Mouse (Mus musculus): ENCODE data around the gene Lrrn4. TPM values are rescaled to one million over a fixed set of nuclear protein-coding genes. Genes with fewer than 3 reads are reported as not detected.

Lrrn4 gene
- polyA plus RNA-seq, 1 experiment, result 2.0 TPM

DNA sequence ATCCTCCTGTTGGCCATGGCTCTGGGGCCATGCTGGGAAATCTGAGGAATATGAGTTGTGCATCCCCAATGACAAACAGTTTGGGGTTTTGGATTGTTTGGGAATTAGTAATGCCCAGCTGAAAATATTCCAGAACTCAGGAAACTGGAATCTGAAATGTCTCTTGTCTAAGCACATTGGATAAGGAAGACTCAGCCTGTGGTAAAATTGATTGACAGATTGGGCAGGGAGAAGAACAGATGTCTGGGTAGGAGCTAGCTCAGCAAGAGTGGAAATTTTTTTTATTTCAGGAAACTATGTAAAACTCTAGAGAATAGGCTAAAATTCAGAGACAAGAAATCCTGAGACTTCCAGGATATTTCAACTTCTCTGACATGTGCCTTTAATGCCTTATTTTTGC is 20.3 kb downstream of the Lrrn4 start:
- no peak overlapping the region for H3K4me3 ChIP-seq (ENCODE audit: extremely low read depth, insufficient read depth, insufficient read length)
- TF ChIP-seq CTCF (IDR thresholded peaks at IDR 0.05; ENCODE audit: extremely low read depth, insufficient read depth, insufficient read length, insufficient replicate concordance) (no peak), POLR2A (IDR thresholded peaks at IDR 0.05; ENCODE audit: low read depth, low read length) (no peak)
- no peaks in the 10 kb centered on the region for H3K27me3 ChIP-seq (ENCODE audit: control insufficient read depth, insufficient read depth, low read length)
- DNase-seq (ENCODE audit: low read depth in 1 of 2, low spot score in 2 of 2), result no peak
- peaks cover 10% of the 10 kb centered on the region for H3K36me3 ChIP-seq (ENCODE audit: control insufficient read depth, insufficient read depth, low read length)
- H3K27ac ChIP-seq (ENCODE audit: insufficient read depth, low read length), result no peak overlapping the region
- H3K4me1 ChIP-seq (ENCODE audit: control insufficient read depth, insufficient read depth, insufficient read length), result no peaks in the 10 kb centered on the region

DNA sequence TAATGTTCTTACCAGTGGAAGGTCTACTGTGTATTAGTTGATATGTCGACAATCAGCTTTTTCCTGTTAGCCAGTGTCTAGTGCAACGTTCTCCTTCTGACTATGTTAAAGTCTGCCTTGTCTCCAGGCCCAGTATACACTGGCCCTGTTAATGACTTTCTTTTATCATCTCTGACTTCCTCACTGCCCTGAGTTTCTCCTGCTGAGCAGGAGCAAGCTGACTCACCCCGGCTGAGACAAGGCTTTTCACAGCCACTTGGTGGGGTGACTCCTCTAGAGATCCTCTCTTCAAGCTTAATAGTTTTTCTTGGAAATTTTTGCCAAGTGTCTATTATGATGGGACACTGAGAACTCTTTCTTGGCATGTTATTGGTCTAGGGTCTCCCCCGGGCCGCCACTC is 24.4 kb downstream of the Lrrn4 start:
- H3K36me3 ChIP-seq (ENCODE audit: control insufficient read depth, insufficient read depth, low read length), result 0 out of 2 replicates have a peak, but pooled peaks cover 2% of the 10 kb centered on the region
- no peak for DNase-seq (ENCODE audit: low read depth in 1 of 2, low spot score in 2 of 2)
- H3K27me3 ChIP-seq (ENCODE audit: control insufficient read depth, insufficient read depth, low read length), result no peaks in the 10 kb centered on the region
- 87% methylated on average over 5 of the region's 5 CpGs for WGBS
- TF ChIP-seq CTCF (IDR thresholded peaks at IDR 0.05; ENCODE audit: extremely low read depth, insufficient read depth, insufficient read length, insufficient replicate concordance) (no peak), POLR2A (IDR thresholded peaks at IDR 0.05; ENCODE audit: low read depth, low read length) (no peak)
- no peak overlapping the region for H3K27ac ChIP-seq (ENCODE audit: insufficient read depth, low read length)
- no peaks in the 10 kb centered on the region for H3K4me1 ChIP-seq (ENCODE audit: control insufficient read depth, insufficient read depth, insufficient read length)
- no peak overlapping the region for H3K4me3 ChIP-seq (ENCODE audit: extremely low read depth, insufficient read depth, insufficient read length)

GRCm38 (mm10) chr2:132853051-132853450 is 27.6 kb downstream of the Lrrn4 start:
- 95% methylated on average over 1 of the region's 1 CpGs for WGBS
- Histone ChIP-seq H3K4me3 (ENCODE audit: extremely low read depth, insufficient read depth, insufficient read length) (no peak overlapping the region), H3K27me3 (ENCODE audit: control insufficient read depth, insufficient read depth, low read length) (no peaks in the 10 kb centered on the region), H3K36me3 (ENCODE audit: control insufficient read depth, insufficient read depth, low read length) (0 out of 2 replicates have a peak, but pooled peaks cover 1% of the 10 kb centered on the region), H3K27ac (ENCODE audit: insufficient read depth, low read length) (no peak overlapping the region), H3K4me1 (ENCODE audit: control insufficient read depth, insufficient read depth, insufficient read length) (no peaks in the 10 kb centered on the region)
- no peak for DNase-seq (ENCODE audit: low read depth in 1 of 2, low spot score in 2 of 2)
- TF ChIP-seq CTCF (IDR thresholded peaks at IDR 0.05; ENCODE audit: extremely low read depth, insufficient read depth, insufficient read length, insufficient replicate concordance) (no peak), POLR2A (IDR thresholded peaks at IDR 0.05; ENCODE audit: low read depth, low read length) (no peak)

- no peak overlapping the region for H3K27ac ChIP-seq (ENCODE audit: insufficient read depth, low read length)
Observed at GRCm38 (mm10) chr2:132849141-132849540, 31.6 kb downstream of the Lrrn4 start.

GRCm38 (mm10) chr2:132848361-132848760 is 32.3 kb downstream of the Lrrn4 start:
- no peak for TF ChIP-seq CTCF (IDR thresholded peaks at IDR 0.05; ENCODE audit: extremely low read depth, insufficient read depth, insufficient read length, insufficient replicate concordance)
- TF ChIP-seq POLR2A (IDR thresholded peaks at IDR 0.05; ENCODE audit: low read depth, low read length), result no peak
- H3K4me1 ChIP-seq (ENCODE audit: control insufficient read depth, insufficient read depth, insufficient read length), result peaks cover 5% of the 10 kb centered on the region; the same call in 1 of the 2 replicates
- H3K27me3 ChIP-seq (ENCODE audit: control insufficient read depth, insufficient read depth, low read length), result no peaks in the 10 kb centered on the region
- H3K36me3 ChIP-seq (ENCODE audit: control insufficient read depth, insufficient read depth, low read length), result 0 out of 2 replicates have a peak, but pooled peaks cover under 1% of the 10 kb centered on the region
- DNase-seq (ENCODE audit: low read depth in 1 of 2, low spot score in 2 of 2), result no peak
- H3K4me3 ChIP-seq (ENCODE audit: extremely low read depth, insufficient read depth, insufficient read length), result no peak overlapping the region
- 81% methylated on average over 4 of the region's 4 CpGs for WGBS
- H3K27ac ChIP-seq (ENCODE audit: insufficient read depth, low read length), result no peak overlapping the region

More at GRCm38 (mm10) chr2:132849141-132849540, 31.6 kb downstream of the Lrrn4 start:
- 0 out of 2 replicates have a peak, but pooled peaks cover 1% of the 10 kb centered on the region for H3K36me3 ChIP-seq (ENCODE audit: control insufficient read depth, insufficient read depth, low read length)
- 94% methylated on average over 6 of the region's 6 CpGs for WGBS
- H3K4me1 ChIP-seq (ENCODE audit: control insufficient read depth, insufficient read depth, insufficient read length), result peaks cover 5% of the 10 kb centered on the region; the same call in 1 of the 2 replicates
- no peak for TF ChIP-seq POLR2A (IDR thresholded peaks at IDR 0.05; ENCODE audit: low read depth, low read length)
- no peak for TF ChIP-seq CTCF (IDR thresholded peaks at IDR 0.05; ENCODE audit: extremely low read depth, insufficient read depth, insufficient read length, insufficient replicate concordance)
- no peak for DNase-seq (ENCODE audit: low read depth in 1 of 2, low spot score in 2 of 2)
- H3K4me3 ChIP-seq (ENCODE audit: extremely low read depth, insufficient read depth, insufficient read length), result no peak overlapping the region
- H3K27me3 ChIP-seq (ENCODE audit: control insufficient read depth, insufficient read depth, low read length), result no peaks in the 10 kb centered on the region

- TF ChIP-seq CTCF (IDR thresholded peaks at IDR 0.05; ENCODE audit: extremely low read depth, insufficient read depth, insufficient read length, insufficient replicate concordance) (no peak), POLR2A (IDR thresholded peaks at IDR 0.05; ENCODE audit: low read depth, low read length) (no peak)
- DNase-seq (ENCODE audit: low read depth in 1 of 2, low spot score in 2 of 2), result no peak
- Histone ChIP-seq H3K36me3 (ENCODE audit: control insufficient read depth, insufficient read depth, low read length) (no peaks in the 10 kb centered on the region), H3K27me3 (ENCODE audit: control insufficient read depth, insufficient read depth, low read length) (no peaks in the 10 kb centered on the region), H3K4me1 (ENCODE audit: control insufficient read depth, insufficient read depth, insufficient read length) (peaks cover 5% of the 10 kb centered on the region; the same call in 1 of the 2 replicates), H3K4me3 (ENCODE audit: extremely low read depth, insufficient read depth, insufficient read length) (no peak overlapping the region), H3K27ac (ENCODE audit: insufficient read depth, low read length) (no peak overlapping the region)
- WGBS, result 68% methylated on average over 7 of the region's 7 CpGs
Observed at GRCm38 (mm10) chr2:132847581-132847980, 33.1 kb downstream of the Lrrn4 start.
